Mouse (Mus musculus): ENCODE measurements around the gene Rreb1. TPM values are rescaled to one million over a fixed set of nuclear protein-coding genes. Genes with fewer than 3 reads are reported as not detected.

Rreb1 gene
- polyA plus RNA-seq, 1 experiment from 2014 or later: 5.8 TPM

- WGBS: 94% methylated on average over 7 of the region's 7 CpGs
- H3K27ac ChIP-seq: no peak overlapping the region
- no peak overlapping the region for H3K9ac ChIP-seq
- no peaks in the 10 kb centered on the region for H3K36me3 ChIP-seq (replicated peaks; ENCODE audit: control insufficient read depth, insufficient read depth)
- no peaks in the 10 kb centered on the region for H3K4me1 ChIP-seq (replicated peaks; ENCODE audit: control insufficient read depth, insufficient read depth, low read length)
- H3K4me3 ChIP-seq (replicated peaks; ENCODE audit: low read length): no peak overlapping the region
- ATAC-seq (ENCODE audit: low FRiP score) (no peak), DNase-seq (ENCODE audit: low spot score) (no peak)
- no peaks in the 10 kb centered on the region for H3K9me3 ChIP-seq (ENCODE audit: control insufficient read depth, low read length)
- no peak overlapping the region for H3K4me2 ChIP-seq (replicated peaks)
- H3K27me3 ChIP-seq (ENCODE audit: control insufficient read depth, insufficient read depth, low read length): no peaks in the 10 kb centered on the region
Observed at GRCm38 (mm10) chr13:37959936-37960335, 181.7 kb downstream of the Rreb1 start.

GRCm38 (mm10) chr13:37962541-37962940 is 184.3 kb downstream of the Rreb1 start:
- no peak for ATAC-seq (ENCODE audit: low FRiP score)
- WGBS: 94% methylated on average over 9 of the region's 9 CpGs
- H3K27me3 ChIP-seq (ENCODE audit: control insufficient read depth, insufficient read depth, low read length): no peaks in the 10 kb centered on the region

GRCm38 (mm10) chr13:37963354-37964007 is 185.3 kb downstream of the Rreb1 start:
- Histone ChIP-seq H3K4me3 (replicated peaks; ENCODE audit: low read length) (peak overlapping the region; percentile 18), H3K4me1 (replicated peaks; ENCODE audit: control insufficient read depth, insufficient read depth, low read length) (0 out of 2 replicates have a peak, but pooled peaks cover 6% of the 10 kb centered on the region), H3K9ac (no peak overlapping the region), H3K36me3 (replicated peaks; ENCODE audit: control insufficient read depth, insufficient read depth) (no peaks in the 10 kb centered on the region), H3K9me3 (ENCODE audit: control insufficient read depth, low read length) (no peaks in the 10 kb centered on the region), H3K4me2 (replicated peaks) (peak overlapping the region; percentile 43), H3K27me3 (ENCODE audit: control insufficient read depth, insufficient read depth, low read length) (no peaks in the 10 kb centered on the region), H3K27ac (no peak overlapping the region)
- DNase-seq (ENCODE audit: low spot score) (peak; percentile 74), ATAC-seq (ENCODE audit: low FRiP score) (no peak)
- under 1% methylated on average over 12 of the region's 12 CpGs for WGBS

More at GRCm38 (mm10) chr13:37962541-37962940, 184.3 kb downstream of the Rreb1 start:
- no peak overlapping the region for H3K9ac ChIP-seq
- H3K36me3 ChIP-seq (replicated peaks; ENCODE audit: control insufficient read depth, insufficient read depth): no peaks in the 10 kb centered on the region
- no peaks in the 10 kb centered on the region for H3K9me3 ChIP-seq (ENCODE audit: control insufficient read depth, low read length)
- H3K4me2 ChIP-seq (replicated peaks): no peak overlapping the region
- no peak overlapping the region for H3K27ac ChIP-seq
- DNase-seq (ENCODE audit: low spot score): no peak
- H3K4me3 ChIP-seq (replicated peaks; ENCODE audit: low read length): no peak overlapping the region
- H3K4me1 ChIP-seq (replicated peaks; ENCODE audit: control insufficient read depth, insufficient read depth, low read length): 0 out of 2 replicates have a peak, but pooled peaks cover 6% of the 10 kb centered on the region

- no peaks in the 10 kb centered on the region for H3K36me3 ChIP-seq (replicated peaks; ENCODE audit: control insufficient read depth, insufficient read depth)
- H3K4me1 ChIP-seq (replicated peaks; ENCODE audit: control insufficient read depth, insufficient read depth, low read length): 0 out of 2 replicates have a peak, but pooled peaks cover 9% of the 10 kb centered on the region
- peak overlapping the region; percentile 43; the same call in 1 of the 2 replicates for H3K4me2 ChIP-seq (replicated peaks)
- H3K9ac ChIP-seq: no peak overlapping the region
- H3K4me3 ChIP-seq (replicated peaks; ENCODE audit: low read length): no peak overlapping the region
- H3K27ac ChIP-seq: no peak overlapping the region
- no peak for DNase-seq (ENCODE audit: low spot score)
- WGBS: 35% methylated on average over 20 of the region's 20 CpGs
- ATAC-seq (ENCODE audit: low FRiP score): no peak
- no peaks in the 10 kb centered on the region for H3K27me3 ChIP-seq (ENCODE audit: control insufficient read depth, insufficient read depth, low read length)
- no peaks in the 10 kb centered on the region for H3K9me3 ChIP-seq (ENCODE audit: control insufficient read depth, low read length)
Observed at GRCm38 (mm10) chr13:37964128-37965087, 186.2 kb downstream of the Rreb1 start.

GRCm38 (mm10) chr13:37965126-37965914 is 187.1 kb downstream of the Rreb1 start:
- Histone ChIP-seq H3K9ac (no peak overlapping the region), H3K27me3 (ENCODE audit: control insufficient read depth, insufficient read depth, low read length) (no peaks in the 10 kb centered on the region), H3K36me3 (replicated peaks; ENCODE audit: control insufficient read depth, insufficient read depth) (no peaks in the 10 kb centered on the region), H3K4me3 (replicated peaks; ENCODE audit: low read length) (no peak overlapping the region), H3K4me1 (replicated peaks; ENCODE audit: control insufficient read depth, insufficient read depth, low read length) (0 out of 2 replicates have a peak, but pooled peaks cover 9% of the 10 kb centered on the region), H3K27ac (no peak overlapping the region), H3K9me3 (ENCODE audit: control insufficient read depth, low read length) (no peaks in the 10 kb centered on the region), H3K4me2 (replicated peaks) (no peak overlapping the region)
- 25% methylated on average over 17 of the region's 17 CpGs for WGBS
- ATAC-seq (ENCODE audit: low FRiP score) (no peak), DNase-seq (ENCODE audit: low spot score) (no peak)

GRCm38 (mm10) chr13:37966256-37967051 is 188.3 kb downstream of the Rreb1 start:
- Histone ChIP-seq H3K4me3 (replicated peaks; ENCODE audit: low read length) (no peak overlapping the region), H3K9me3 (ENCODE audit: control insufficient read depth, low read length) (no peaks in the 10 kb centered on the region), H3K9ac (no peak overlapping the region), H3K27me3 (ENCODE audit: control insufficient read depth, insufficient read depth, low read length) (no peaks in the 10 kb centered on the region), H3K36me3 (replicated peaks; ENCODE audit: control insufficient read depth, insufficient read depth) (no peaks in the 10 kb centered on the region), H3K4me2 (replicated peaks) (no peak overlapping the region), H3K27ac (no peak overlapping the region), H3K4me1 (replicated peaks; ENCODE audit: control insufficient read depth, insufficient read depth, low read length) (0 out of 2 replicates have a peak, but pooled peaks cover 9% of the 10 kb centered on the region)
- DNase-seq (ENCODE audit: low spot score): no peak
- WGBS: 76% methylated on average over 15 of the region's 15 CpGs
- ATAC-seq (ENCODE audit: low FRiP score): no peak

- 0 out of 2 replicates have a peak, but pooled peaks cover 9% of the 10 kb centered on the region for H3K4me1 ChIP-seq (replicated peaks; ENCODE audit: control insufficient read depth, insufficient read depth, low read length)
- H3K9me3 ChIP-seq (ENCODE audit: control insufficient read depth, low read length): no peaks in the 10 kb centered on the region
- no peaks in the 10 kb centered on the region for H3K27me3 ChIP-seq (ENCODE audit: control insufficient read depth, insufficient read depth, low read length)
- ATAC-seq (ENCODE audit: low FRiP score) (no peak), DNase-seq (ENCODE audit: low spot score) (peak; percentile 36)
- 28% methylated on average over 12 of the region's 12 CpGs for WGBS
- H3K4me3 ChIP-seq (replicated peaks; ENCODE audit: low read length): no peak overlapping the region
- no peaks in the 10 kb centered on the region for H3K36me3 ChIP-seq (replicated peaks; ENCODE audit: control insufficient read depth, insufficient read depth)
- peak overlapping the region; percentile 16; the same call in 1 of the 2 replicates for H3K9ac ChIP-seq
- H3K27ac ChIP-seq: 0 out of 2 replicates have a peak overlapping the region, but pooled peaks have one; percentile 22
- peak overlapping the region; percentile 23 for H3K4me2 ChIP-seq (replicated peaks)
Observed at GRCm38 (mm10) chr13:37967052-37967437, 188.8 kb downstream of the Rreb1 start.

- Histone ChIP-seq H3K36me3 (replicated peaks; ENCODE audit: control insufficient read depth, insufficient read depth) (no peaks in the 10 kb centered on the region), H3K9me3 (ENCODE audit: control insufficient read depth, low read length) (no peaks in the 10 kb centered on the region), H3K4me3 (replicated peaks; ENCODE audit: low read length) (no peak overlapping the region), H3K9ac (peak overlapping the region; percentile 16; the same call in 1 of the 2 replicates), H3K27ac (0 out of 2 replicates have a peak overlapping the region, but pooled peaks have one; percentile 22), H3K4me1 (replicated peaks; ENCODE audit: control insufficient read depth, insufficient read depth, low read length) (0 out of 2 replicates have a peak, but pooled peaks cover 9% of the 10 kb centered on the region), H3K27me3 (ENCODE audit: control insufficient read depth, insufficient read depth, low read length) (no peaks in the 10 kb centered on the region), H3K4me2 (replicated peaks) (peak overlapping the region; percentile 23)
- ATAC-seq (ENCODE audit: low FRiP score) (no peak), DNase-seq (ENCODE audit: low spot score) (no peak)
- 60% methylated on average over 10 of the region's 10 CpGs for WGBS
Observed at GRCm38 (mm10) chr13:37967565-37967964, 189.4 kb downstream of the Rreb1 start.
